Mouse (Mus musculus): ENCODE results near the gene Rad17. TPM values are rescaled to one million over a fixed set of nuclear protein-coding genes. Genes with fewer than 3 reads are reported as not detected.
A peak's percentile ranks its signal among the peaks of the same experiment; 100 is the strongest.

The Rad17 gene
- total RNA-seq, 2 experiments from 2014 or later: 14.1 to 14.6 TPM

DNA sequence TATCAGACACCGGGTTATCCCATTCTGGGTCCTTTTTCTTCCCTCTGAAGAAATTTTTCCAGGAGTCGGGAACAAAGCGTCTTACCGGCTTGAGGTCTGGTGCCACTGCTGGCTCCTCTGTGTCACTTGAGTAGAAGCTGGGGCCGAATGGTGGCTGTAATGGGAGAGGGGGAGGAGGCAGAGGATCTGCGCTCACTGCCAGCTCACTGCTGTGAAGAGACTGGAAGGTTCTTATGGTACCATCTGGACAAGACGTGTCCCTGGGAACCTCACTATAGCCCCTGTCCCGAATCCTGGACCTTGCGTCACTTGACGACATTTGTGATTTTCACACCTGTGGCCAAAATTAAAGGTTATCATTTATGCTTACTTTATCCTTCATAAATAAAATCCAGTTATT is 38.6 kb downstream of the Rad17 start:
- no peak for DNase-seq (ENCODE audit: extremely low spot score in 1 of 2, low spot score in 2 of 2)
- Histone ChIP-seq H3K4me3 (no peak overlapping the region), H3K27ac (no peak overlapping the region)
- intact Hi-C loops (cut with DNase I): loop anchor here (10.0 kb wide), 1 partner anchor 497 kb away; no protein-coding TSS in a partner anchor
- no peak for TF ChIP-seq CTCF (IDR thresholded peaks at IDR 0.05)

DNA sequence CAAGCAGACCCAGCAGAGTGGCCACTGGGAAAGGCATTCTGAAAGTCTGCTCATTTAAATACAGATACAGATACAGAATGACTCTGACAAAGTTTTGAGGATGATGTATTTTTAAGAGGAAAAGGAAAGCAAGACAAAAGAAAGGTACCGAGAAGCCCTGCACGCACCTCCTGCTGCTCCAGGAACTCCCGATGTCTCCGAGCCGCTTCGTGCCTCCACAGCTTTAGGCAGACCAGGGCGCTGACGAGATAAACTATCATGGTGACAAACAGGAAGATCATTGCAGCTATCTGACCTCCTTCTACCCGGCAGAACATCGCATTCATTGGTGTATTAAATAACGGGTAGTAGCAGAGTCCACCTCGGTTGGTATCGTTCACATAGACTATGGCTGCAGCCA is 39.6 kb downstream of the Rad17 start:
- no peak for DNase-seq (ENCODE audit: extremely low spot score in 1 of 2, low spot score in 2 of 2)
- intact Hi-C loops (cut with DNase I): loop anchor here (10.0 kb wide), 1 partner anchor 496 kb away; no protein-coding TSS in a partner anchor
- Histone ChIP-seq H3K4me3 (no peak overlapping the region), H3K27ac (no peak overlapping the region)
- no peak for TF ChIP-seq CTCF (IDR thresholded peaks at IDR 0.05)

DNA sequence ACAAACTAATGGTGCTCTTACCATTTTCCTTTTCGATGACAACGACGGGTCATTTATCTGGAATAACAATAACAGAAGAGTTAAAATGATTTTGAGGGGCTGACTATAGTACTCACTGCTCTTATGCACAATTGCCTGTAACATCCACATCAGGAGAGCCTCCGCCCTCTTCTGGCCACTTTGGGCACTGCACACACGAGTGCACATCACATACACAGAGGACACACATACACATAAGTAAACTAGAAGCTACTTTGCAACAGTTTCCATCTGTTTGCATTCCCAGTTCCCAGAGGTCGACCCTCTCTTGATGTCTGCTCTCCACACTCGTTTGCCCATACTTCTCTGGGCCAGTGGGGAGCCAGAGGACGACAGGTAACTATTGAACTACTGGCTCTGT is 43.1 kb downstream of the Rad17 start:
- peak; percentile 16; the same call in 1 of the 2 replicates for TF ChIP-seq CTCF (IDR thresholded peaks at IDR 0.05)
- intact Hi-C loops (cut with DNase I): no loop called here

DNA sequence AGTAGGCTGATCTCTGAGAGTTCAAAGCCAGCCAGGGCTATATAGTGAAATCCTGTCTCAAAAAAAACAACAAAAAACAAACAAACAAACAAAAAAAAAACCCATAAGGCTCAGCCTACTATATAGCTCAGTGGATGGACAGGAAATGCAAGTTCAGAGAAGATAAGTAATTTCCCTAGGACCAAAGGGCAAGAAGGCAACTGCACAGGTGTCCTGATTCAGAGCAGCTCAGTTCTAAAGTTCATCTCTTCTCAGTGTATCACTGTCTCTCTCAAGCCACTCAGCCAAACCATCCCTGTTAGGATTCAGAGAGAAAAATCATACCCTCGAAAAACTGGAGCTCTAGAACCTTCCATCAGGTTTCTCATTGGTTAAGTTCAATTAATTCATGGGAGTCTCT is 45.0 kb downstream of the Rad17 start:
- TF ChIP-seq CTCF (IDR thresholded peaks at IDR 0.05): no peak
- no peak overlapping the region for H3K27ac ChIP-seq
- H3K4me3 ChIP-seq: no peak overlapping the region
- intact Hi-C loops (cut with DNase I): no loop called here
- no peak for DNase-seq (ENCODE audit: extremely low spot score in 1 of 2, low spot score in 2 of 2)

More for the DNA sequence above, 43.1 kb downstream of the Rad17 start:
- H3K27ac ChIP-seq: no peak overlapping the region
- no peak for DNase-seq (ENCODE audit: extremely low spot score in 1 of 2, low spot score in 2 of 2)
- no peak overlapping the region for H3K4me3 ChIP-seq

DNA sequence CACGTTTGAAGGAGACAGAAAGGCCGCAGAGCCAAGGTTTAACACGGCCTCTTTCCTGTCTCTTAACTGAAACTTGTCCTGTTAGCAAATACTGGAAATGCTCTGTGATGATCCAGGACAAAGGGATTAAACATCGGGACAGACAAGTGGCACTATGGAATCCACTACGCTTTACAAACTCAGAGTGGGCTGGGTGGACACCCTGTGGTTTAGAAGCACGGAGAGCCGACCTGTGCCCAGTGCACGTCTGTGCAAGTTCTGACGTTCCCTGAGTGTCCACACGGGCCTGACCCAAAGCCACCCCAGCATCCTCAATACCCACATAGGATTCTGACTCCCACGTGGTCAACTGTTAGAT is 47.1 kb downstream of the Rad17 start:
- H3K27ac ChIP-seq: no peak overlapping the region
- DNase-seq (ENCODE audit: extremely low spot score in 1 of 2, low spot score in 2 of 2): no peak
- no peak overlapping the region for H3K4me3 ChIP-seq
- intact Hi-C loops (cut with DNase I): no loop called here
- TF ChIP-seq CTCF (IDR thresholded peaks at IDR 0.05): no peak

DNA sequence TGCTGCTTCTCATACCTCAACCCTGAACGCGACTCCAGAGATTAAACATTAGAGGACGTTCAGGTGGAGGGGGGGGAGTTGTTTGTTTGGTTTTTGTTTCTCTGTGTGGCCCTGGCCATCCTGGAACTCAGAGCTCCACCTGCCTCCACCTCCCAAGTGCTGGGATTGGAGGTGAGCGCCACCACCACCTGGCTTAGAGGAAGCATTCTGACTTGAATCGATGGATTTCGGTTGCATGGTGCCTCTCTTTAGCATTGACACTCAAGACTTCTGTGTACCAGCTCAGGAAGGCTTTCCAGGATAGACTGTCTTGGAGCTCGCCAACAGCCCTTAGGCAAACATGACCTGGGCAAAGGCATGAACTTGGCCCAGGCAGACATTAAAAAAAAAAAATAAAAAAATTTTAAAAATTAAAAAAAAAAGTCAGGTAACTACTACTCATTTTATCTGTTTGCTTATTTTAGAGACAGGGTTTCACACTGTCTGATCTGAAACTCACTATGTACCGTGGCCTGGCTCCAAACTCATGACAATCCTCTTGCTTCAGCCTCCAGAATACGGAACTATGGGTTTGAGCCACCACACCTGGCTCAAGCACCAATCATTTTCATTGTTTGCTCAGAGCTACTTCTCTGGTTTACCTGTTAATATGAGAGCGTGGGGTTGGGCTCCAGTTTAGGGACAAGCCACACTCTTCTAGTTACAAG is 47.7 kb downstream of the Rad17 start:
- no peak overlapping the region for H3K27ac ChIP-seq
- no peak overlapping the region for H3K4me3 ChIP-seq
- no peak for DNase-seq (ENCODE audit: extremely low spot score in 1 of 2, low spot score in 2 of 2)
- TF ChIP-seq CTCF (IDR thresholded peaks at IDR 0.05): no peak
- intact Hi-C loops (cut with DNase I): no loop called here

DNA sequence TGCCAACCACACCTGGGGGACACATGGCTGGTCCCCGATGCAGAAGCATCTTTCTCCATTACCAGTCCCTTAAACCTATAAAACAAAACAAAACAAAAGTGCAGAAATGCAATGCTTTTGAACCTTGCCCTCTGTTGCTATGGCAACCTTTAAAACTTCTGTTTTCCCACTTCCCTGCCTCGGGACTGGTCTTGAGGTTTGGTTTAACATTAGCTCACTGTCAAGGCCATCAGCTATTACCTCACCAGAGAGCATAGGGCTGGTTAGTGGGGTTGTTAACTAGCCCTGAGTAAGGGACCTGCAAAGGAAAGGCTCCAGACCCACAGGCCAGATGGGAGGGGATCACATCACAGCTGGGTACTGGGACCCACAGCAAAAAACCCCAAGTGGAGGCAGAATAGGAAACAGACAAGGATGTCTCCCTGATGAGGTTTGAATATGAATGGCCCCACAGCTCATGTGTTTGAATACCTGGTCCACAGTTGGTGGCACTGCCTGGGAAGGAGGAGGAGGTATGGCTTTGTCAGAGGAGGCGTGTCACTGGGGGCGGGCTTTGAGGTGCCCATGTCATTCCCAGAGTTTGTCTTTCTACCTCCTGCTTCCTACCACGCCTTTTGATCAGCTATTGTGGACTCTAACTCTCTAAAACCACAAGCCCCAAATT is 48.5 kb downstream of the Rad17 start:
- TF ChIP-seq CTCF (IDR thresholded peaks at IDR 0.05): no peak
- Histone ChIP-seq H3K27ac (no peak overlapping the region), H3K4me3 (no peak overlapping the region)
- no peak for DNase-seq (ENCODE audit: extremely low spot score in 1 of 2, low spot score in 2 of 2)
- intact Hi-C loops (cut with DNase I): no loop called here

DNA sequence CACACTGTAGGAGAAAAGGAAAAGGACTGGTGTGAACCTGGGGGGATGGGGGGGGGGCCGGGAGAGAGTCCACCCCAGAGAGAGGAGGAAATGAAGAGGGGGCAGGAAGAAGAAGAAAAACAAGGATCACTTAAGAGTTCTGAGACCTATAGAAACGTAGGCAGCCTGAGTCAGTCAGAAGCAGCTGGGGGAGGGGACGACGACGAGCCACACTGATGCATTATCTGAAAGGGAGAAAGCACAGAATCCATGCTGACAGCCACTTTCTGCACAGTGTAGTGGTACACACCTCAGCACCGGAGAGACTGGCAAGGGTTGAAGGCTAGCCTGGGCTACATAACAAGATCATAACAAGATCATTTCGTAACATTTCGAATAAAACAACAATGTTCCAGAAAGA is 49.8 kb downstream of the Rad17 start:
- DNase-seq (ENCODE audit: extremely low spot score in 1 of 2, low spot score in 2 of 2): no peak
- TF ChIP-seq CTCF (IDR thresholded peaks at IDR 0.05): no peak
- intact Hi-C loops (cut with DNase I): no loop called here

DNA sequence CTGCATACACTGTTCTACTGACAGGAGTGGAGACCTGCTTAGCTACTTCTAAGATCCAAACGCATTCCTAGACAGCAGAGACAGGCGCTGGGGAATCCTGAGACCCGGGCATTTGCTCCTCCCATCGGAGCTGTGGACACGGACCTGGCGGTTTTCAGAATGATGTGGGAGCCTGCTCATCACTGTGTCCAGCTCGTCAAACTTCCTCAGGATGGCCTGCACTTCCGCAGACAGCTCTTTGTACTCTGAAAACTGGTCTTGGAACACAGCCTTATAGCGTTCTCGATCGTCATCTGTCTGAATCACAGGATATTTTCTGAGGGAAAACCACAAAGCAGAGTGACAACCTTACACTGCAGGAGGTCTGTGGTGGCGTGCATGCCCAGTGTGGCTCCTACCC is 50.5 kb downstream of the Rad17 start:
- intact Hi-C loops (cut with DNase I): no loop called here
- no peak overlapping the region for H3K4me3 ChIP-seq
- H3K27ac ChIP-seq: no peak overlapping the region
- no peak for TF ChIP-seq CTCF (IDR thresholded peaks at IDR 0.05)
- no peak for DNase-seq (ENCODE audit: extremely low spot score in 1 of 2, low spot score in 2 of 2)

More for the DNA sequence above, 49.8 kb downstream of the Rad17 start:
- Histone ChIP-seq H3K4me3 (no peak overlapping the region), H3K27ac (no peak overlapping the region)

DNA sequence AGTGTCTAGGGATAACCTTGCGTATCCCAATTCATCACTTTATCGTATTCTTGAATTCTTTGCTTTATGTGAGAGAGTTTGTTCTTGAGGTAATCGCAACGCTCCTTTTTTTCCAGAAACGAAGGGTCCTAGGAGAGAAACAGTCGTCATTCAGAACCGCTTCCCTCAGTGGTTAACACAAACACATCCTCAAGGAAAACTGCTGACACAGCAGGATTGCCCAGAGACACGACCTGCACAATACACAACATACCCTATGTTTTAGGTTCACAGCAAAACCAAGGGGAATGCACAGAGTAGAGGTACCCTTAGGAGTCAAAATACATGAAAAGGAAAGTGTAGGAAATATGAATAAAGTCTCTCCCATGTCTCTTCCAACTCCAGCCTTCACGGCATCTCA is 53.6 kb downstream of the Rad17 start:
- intact Hi-C loops (cut with DNase I): loop anchor here (5.0 kb wide), 1 partner anchor 105 kb away; the partner anchor contains the start of gene Gtf2h2
- TF ChIP-seq CTCF (IDR thresholded peaks at IDR 0.05): no peak

DNA sequence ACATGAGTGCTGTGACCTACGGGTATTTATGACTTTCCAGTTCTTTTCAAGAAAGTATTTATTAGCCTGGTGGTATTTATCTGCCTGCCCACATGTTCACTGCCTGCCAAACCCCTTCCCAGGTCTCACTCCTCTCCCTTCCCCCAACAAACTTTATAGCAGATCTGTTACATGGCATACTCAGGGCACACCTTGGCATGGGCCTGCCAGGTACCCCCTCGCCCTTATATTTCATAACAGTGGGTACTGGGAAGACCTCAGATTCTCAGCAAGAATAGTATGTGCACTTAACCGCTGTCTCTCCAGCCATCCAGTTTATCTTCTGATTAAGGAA is 55.3 kb downstream of the Rad17 start:
- H3K4me3 ChIP-seq: no peak overlapping the region
- TF ChIP-seq CTCF (IDR thresholded peaks at IDR 0.05): no peak
- intact Hi-C loops (cut with DNase I): loop anchor here (5.0 kb wide), 1 partner anchor 103 kb away; the partner anchor contains the start of gene Gtf2h2
- H3K27ac ChIP-seq: no peak overlapping the region
- no peak for DNase-seq (ENCODE audit: extremely low spot score in 1 of 2, low spot score in 2 of 2)

More for the DNA sequence above, 53.6 kb downstream of the Rad17 start:
- DNase-seq (ENCODE audit: extremely low spot score in 1 of 2, low spot score in 2 of 2): no peak
- Histone ChIP-seq H3K4me3 (no peak overlapping the region), H3K27ac (no peak overlapping the region)

DNA sequence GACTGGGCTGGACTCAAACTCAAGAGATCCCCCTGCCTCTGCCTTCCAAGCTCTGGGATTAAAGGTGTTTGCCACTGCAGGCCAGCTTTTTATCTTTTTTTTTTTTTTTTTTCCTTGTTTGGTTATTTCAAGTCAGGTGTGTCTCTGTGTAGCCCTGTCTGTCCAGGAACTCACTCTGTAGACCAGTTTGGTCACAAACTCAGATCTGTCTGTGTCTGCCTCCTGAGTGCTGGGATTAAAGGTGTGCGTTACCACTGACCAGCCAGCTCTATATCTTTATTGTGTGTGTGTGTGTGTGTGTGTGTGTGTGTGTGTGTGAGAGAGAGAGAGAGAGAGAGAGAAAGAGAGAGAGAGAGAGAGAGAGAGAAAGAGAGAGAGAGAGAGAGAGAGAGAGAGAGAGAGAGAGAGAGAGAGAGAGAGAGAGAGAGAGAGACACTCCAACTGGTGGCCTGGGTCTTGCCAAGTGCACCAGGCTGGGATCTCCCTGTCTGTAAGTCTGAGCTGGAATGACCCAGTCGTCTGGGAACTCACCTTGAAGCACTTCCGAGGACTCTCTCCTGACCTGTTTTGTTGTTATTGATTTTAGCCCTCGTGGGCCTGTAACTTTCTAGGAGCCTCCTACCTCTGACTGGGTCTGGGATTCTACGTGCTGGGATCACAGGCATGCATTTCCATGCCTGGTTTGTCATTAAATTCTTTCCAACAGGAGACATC is 55.9 kb downstream of the Rad17 start:
- no peak for TF ChIP-seq CTCF (IDR thresholded peaks at IDR 0.05)
- intact Hi-C loops (cut with DNase I): loop anchor here (5.0 kb wide), 1 partner anchor 103 kb away; the partner anchor contains the start of gene Gtf2h2
- H3K27ac ChIP-seq: no peak overlapping the region
- no peak for DNase-seq (ENCODE audit: extremely low spot score in 1 of 2, low spot score in 2 of 2)
- H3K4me3 ChIP-seq: no peak overlapping the region

All from left cerebral cortex, adult 2 months (tissue).